Mouse (Mus musculus) G1E (cell line): ENCODE data around the gene Pde10a. TPM values are rescaled to one million over a fixed set of nuclear protein-coding genes. Genes with fewer than 3 reads are reported as not detected.

Source experiments
- ATAC-seq: 2 replicates; pipeline ENCODE4 v1.8.0; 2016; ENCODE audit warnings: mild to moderate bottlenecking; ENCODE audit not compliant: insufficient number of reproducible peaks, poor library complexity, low FRiP score, severe bottlenecking; ENCODE audit errors: extremely low read depth
- DNase-seq: peaks from one replicate; pipeline ENCODE4 v3.0.0; 2012; ENCODE audit warnings: low spot score
- H3K27me3 ChIP-seq: 2 replicates; pipeline ENCODE4 v1.6.1; 2012; ENCODE audit warnings: mild to moderate bottlenecking, low read length, inconsistent platforms; ENCODE audit not compliant: insufficient read depth
- H3K36me3 ChIP-seq: replicated peaks from 2 replicates; pipeline ENCODE3; 2012; ENCODE audit warnings: mild to moderate bottlenecking, inconsistent platforms
- H3K4me1 ChIP-seq: 2 replicates; pipeline ENCODE4 v1.6.1; 2012; ENCODE audit warnings: low read depth, low read length, inconsistent platforms, mixed read lengths; ENCODE audit not compliant: insufficient read depth
- H3K4me3 ChIP-seq: 2 replicates; pipeline ENCODE4 v1.5.1; 2012; ENCODE audit warnings: low read depth, mild to moderate bottlenecking, inconsistent platforms, low read length, moderate library complexity, mixed read lengths
- H3K9me3 ChIP-seq: replicated peaks from 2 replicates; pipeline ENCODE4 v1.6.1; 2012; ENCODE audit warnings: inconsistent platforms
- CTCF ChIP-seq: IDR thresholded peaks from 2 replicates; pipeline ENCODE4 v1.5.1; 2012; ENCODE audit warnings: low read depth, low read length, inconsistent platforms, mixed read lengths
- GATA1 ChIP-seq: IDR thresholded peaks from 2 replicates; pipeline ENCODE4 v1.6.1; 2012; ENCODE audit warnings: borderline replicate concordance, low read length, inconsistent platforms, mixed read lengths
- GATA2 ChIP-seq: IDR thresholded peaks from 2 replicates; pipeline ENCODE4 v1.6.1; 2012; ENCODE audit warnings: low read depth, low read length, inconsistent platforms, borderline replicate concordance
- POLR2AphosphoS5 ChIP-seq: IDR thresholded peaks from 2 replicates; pipeline ENCODE4 v1.6.1; 2012; ENCODE audit warnings: low read depth, low read length, inconsistent platforms; ENCODE audit not compliant: insufficient replicate concordance
- TAL1 ChIP-seq: conservative IDR thresholded peaks from 2 replicates; pipeline ENCODE4 v1.6.1; 2012; ENCODE audit warnings: low read depth, low read length, inconsistent platforms, mixed read lengths
- polyA plus RNA-seq: library from polyadenylated mRNA; stranded (reverse); fragments of >175 nt; gene quantifications from 2 replicates; pipeline ENCODE4 v1.2.3, GENCODE M21; 2012
- total RNA-seq, 2 experiments: library from RNA; stranded (forward) in 1 of 2; stranded (reverse) in 1 of 2; fragments of 200-1000 nt in 1 of 2; fragments of >200 nt in 1 of 2; fragmentation: Nextera tagmentation in 1 of 2; gene quantifications; 2 replicates each; pipeline ENCODE4 v1.2.3; 2014 to 2017

The Pde10a gene
- total and polyA plus RNA-seq, 3 experiments = 0.27 to 0.83 TPM; not detected in 1

DNA sequence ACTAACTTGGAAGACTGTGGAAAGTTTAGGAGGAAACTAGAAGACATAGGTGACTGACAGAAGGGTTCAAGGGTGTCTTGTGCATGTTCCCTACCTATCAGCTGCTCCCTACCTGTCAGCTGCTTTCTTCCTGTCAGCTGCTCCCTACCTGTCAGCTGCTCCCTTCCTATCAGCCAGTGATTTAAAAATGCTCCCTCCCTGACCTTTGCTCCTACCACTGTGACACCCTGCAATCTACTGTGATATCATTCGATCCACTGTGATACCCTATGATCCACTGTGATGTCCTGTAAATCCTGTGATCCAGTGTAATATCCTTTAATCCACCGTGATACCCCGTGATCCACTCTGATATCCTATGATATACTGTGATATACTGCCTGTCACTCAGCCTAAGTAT lies 249.1 kb downstream of the Pde10a start:
- Histone ChIP-seq H3K4me3 (no peak overlapping the region), H3K4me1 (no peaks in the 10 kb centered on the region), H3K36me3 (no peaks in the 10 kb centered on the region), H3K27me3 (no peaks in the 10 kb centered on the region), H3K9me3 (peaks cover 10% of the 10 kb centered on the region)
- TF ChIP-seq GATA1 (no peak), CTCF (no peak), POLR2AphosphoS5 (no peak), GATA2 (no peak), TAL1 (no peak)
- DNase-seq = no peak
- ATAC-seq = no peak

DNA sequence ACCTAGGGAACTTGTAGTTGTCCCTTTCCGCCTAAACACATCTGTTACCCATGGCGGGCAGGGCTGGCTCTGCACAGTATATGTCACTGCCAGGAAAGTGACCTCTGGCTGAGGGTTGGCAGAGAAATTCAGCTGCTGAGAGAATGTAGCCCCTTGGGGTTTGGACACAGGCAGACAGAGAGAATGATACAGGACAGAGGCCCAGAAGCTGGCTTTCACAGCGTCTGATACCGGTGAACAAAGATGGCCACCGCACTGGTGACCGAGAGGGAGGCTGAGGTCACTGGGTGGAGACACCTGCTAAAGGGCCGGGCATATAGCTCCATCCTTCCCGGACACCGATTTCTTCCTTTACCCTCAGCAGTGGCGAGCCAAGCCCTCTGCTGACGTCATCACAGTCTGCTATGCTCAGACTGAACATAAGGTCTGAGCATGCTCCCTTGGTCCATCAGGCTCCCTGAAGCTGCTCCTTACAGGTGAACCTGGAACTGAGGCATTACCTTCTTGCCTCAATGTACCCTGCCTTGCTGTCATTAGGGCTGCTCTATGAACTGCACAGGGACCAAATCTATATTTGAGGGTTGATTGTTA lies 250.5 kb downstream of the Pde10a start:
- Histone ChIP-seq H3K9me3 (peaks cover 10% of the 10 kb centered on the region), H3K36me3 (no peaks in the 10 kb centered on the region), H3K4me3 (no peak overlapping the region), H3K4me1 (no peaks in the 10 kb centered on the region), H3K27me3 (no peaks in the 10 kb centered on the region)
- TF ChIP-seq CTCF (no peak), GATA1 (no peak), TAL1 (no peak), GATA2 (no peak), POLR2AphosphoS5 (no peak)
- DNase-seq = no peak
- no peak for ATAC-seq

- Histone ChIP-seq H3K36me3 (no peaks in the 10 kb centered on the region), H3K4me1 (no peaks in the 10 kb centered on the region), H3K27me3 (no peaks in the 10 kb centered on the region), H3K4me3 (no peak overlapping the region), H3K9me3 (peaks cover 7% of the 10 kb centered on the region)
- no peak for ATAC-seq
- TF ChIP-seq GATA1 = no peak
- no peak for DNase-seq
These were observed 252.5 kb downstream of the Pde10a start for GRCm38 (mm10) chr17:8777710-8778109.

GRCm38 (mm10) chr17:8778839-8779238 lies 253.7 kb downstream of the Pde10a start:
- no peak for TF ChIP-seq POLR2AphosphoS5
- TF ChIP-seq GATA1 = no peak
- no peak for TF ChIP-seq TAL1
- TF ChIP-seq GATA2 = no peak
- TF ChIP-seq CTCF = no peak
- Histone ChIP-seq H3K27me3 (no peaks in the 10 kb centered on the region), H3K4me3 (no peak overlapping the region), H3K9me3 (peaks cover 7% of the 10 kb centered on the region), H3K4me1 (no peaks in the 10 kb centered on the region), H3K36me3 (no peaks in the 10 kb centered on the region)
- DNase-seq (no peak), ATAC-seq (no peak)

DNA sequence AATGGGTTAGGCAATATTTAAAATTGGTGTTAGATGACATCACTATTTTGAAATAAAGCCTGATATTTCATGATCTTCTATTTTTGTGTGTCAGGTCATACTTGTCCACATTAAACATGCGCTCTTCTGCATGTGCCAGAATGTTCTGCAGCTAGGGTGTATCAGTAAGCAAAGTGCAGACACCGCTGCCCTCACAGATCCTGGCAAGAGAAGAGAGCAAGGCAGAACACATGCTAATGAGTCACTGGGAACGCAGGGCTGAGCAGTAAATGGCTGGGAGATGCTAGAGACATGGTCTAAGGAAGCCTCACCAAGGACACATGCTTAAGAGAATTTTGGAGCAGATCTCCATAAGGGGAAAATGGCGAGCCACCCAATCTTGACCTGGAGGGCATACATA lies 255.3 kb downstream of the Pde10a start:
- Histone ChIP-seq H3K9me3 (peaks cover 8% of the 10 kb centered on the region), H3K4me1 (no peaks in the 10 kb centered on the region), H3K27me3 (no peaks in the 10 kb centered on the region), H3K4me3 (no peak overlapping the region), H3K36me3 (no peaks in the 10 kb centered on the region)
- TF ChIP-seq POLR2AphosphoS5 (no peak), GATA2 (no peak), GATA1 (no peak), CTCF (no peak), TAL1 (no peak)
- DNase-seq (no peak), ATAC-seq (no peak)

DNA sequence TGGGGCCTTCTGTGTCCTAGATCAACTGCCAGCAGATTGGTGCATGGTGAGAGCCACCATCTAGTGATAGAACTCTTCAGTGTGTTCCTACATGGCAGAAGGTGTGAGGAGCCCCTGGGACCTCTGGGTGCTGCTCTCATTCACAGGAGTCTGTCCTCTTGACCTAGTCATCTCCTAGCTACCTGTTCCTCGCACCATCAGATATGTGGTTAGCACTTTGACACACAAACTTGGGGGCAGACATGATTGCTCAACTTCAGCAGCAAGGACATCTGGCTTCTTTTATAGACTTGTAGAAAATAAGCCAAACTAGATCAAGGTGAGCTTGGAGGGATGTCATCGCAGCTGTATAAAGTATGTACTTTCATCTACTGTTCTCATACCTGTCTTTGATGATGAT lies 255.9 kb downstream of the Pde10a start:
- no peak overlapping the region for H3K4me3 ChIP-seq
- peaks cover 4% of the 10 kb centered on the region for H3K9me3 ChIP-seq
- TF ChIP-seq GATA1 (no peak), POLR2AphosphoS5 (no peak), CTCF (no peak), TAL1 (no peak), GATA2 (no peak)
- ATAC-seq = no peak
- H3K4me1 ChIP-seq = no peaks in the 10 kb centered on the region
- no peak for DNase-seq
- H3K36me3 ChIP-seq = no peaks in the 10 kb centered on the region
- no peaks in the 10 kb centered on the region for H3K27me3 ChIP-seq

GRCm38 (mm10) chr17:8781576-8781975 lies 256.4 kb downstream of the Pde10a start:
- H3K36me3 ChIP-seq = no peaks in the 10 kb centered on the region

More at GRCm38 (mm10) chr17:8781576-8781975, 256.4 kb downstream of the Pde10a start:
- no peaks in the 10 kb centered on the region for H3K27me3 ChIP-seq
- DNase-seq (no peak), ATAC-seq (no peak)
- no peak overlapping the region for H3K4me3 ChIP-seq
- H3K9me3 ChIP-seq = peaks cover 4% of the 10 kb centered on the region
- no peaks in the 10 kb centered on the region for H3K4me1 ChIP-seq
- no peak for TF ChIP-seq POLR2AphosphoS5
- TF ChIP-seq GATA2 = no peak
- no peak for TF ChIP-seq TAL1
- TF ChIP-seq GATA1 = no peak
- no peak for TF ChIP-seq CTCF
